Mouse (Mus musculus): Measurements from ENCODE around the gene Grk5.

DNA sequence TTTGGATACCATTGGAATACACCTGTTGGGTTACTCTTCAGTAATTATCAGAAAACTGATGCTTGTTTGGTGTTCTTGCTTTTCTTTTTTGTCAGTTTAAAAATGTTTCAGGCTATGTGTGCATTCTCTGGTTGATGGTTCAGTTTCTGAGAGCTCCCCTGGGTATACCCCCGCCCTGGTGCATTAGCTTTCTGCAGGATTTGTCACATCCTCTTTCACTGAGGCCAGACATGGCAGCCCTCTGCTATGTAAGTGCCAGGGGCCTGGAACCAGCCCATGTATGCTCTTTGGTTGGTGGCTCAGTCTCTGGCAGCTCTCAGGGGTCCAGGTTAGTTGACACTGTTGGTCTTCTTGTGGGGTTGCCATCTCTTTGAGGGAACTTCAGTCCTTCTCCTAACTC is 14.4 kb downstream of the Grk5 start:
- TF ChIP-seq POLR2A (IDR thresholded peaks at IDR 0.05; ENCODE audit: insufficient read depth, low read length): no peak
- TF ChIP-seq CTCF (IDR thresholded peaks at IDR 0.05; ENCODE audit: low read depth, low read length): no peak
- no peak for TF ChIP-seq EP300 (IDR thresholded peaks at IDR 0.05; ENCODE audit: insufficient read depth, low read depth, low read length)
